Mouse (Mus musculus): ENCODE measurements around the gene Zar1l. TPM values are rescaled to one million over a fixed set of nuclear protein-coding genes. Genes with fewer than 3 reads are reported as not detected.
"Not testable (repeated sequence)": the region's sequence is repeated elsewhere in the genome, so short reads cannot be mapped to it uniquely, and the experiment has no call there.

The Zar1l gene
- total RNA-seq, 2 experiments from 2014 or later, result 0.81 to 0.91 TPM

DNA sequence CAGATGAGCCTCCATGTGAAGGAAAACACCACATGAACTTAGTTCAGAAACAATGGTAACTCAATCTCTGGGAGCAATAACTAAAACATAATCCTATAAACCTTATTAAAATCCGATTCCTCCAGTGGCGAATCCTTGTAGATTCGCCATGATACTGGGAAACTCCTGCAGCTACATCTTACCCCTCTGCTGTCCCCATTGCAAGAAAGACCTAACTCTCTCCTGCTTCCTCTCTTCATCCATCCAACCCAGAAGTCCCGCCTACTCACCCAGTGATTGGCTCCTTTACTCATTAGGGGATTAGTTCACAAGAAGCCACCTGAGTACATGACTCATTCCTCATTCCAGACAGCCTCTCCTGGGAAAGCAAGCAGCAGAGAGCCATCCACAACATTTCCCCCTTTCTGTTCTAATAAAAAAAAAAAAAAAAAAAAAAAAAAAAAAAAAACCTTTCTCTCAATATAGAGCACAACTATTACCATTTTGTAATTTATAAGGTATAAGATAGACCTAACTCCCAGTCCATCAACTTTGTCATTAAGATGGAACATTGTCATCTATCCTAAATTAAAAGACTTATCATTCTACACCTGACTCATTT is 26.3 kb downstream of the Zar1l start:
- DNase-seq (ENCODE audit: low spot score in 2 of 2); intact Hi-C loops (cut with DNase I): not testable (repeated sequence)

DNA sequence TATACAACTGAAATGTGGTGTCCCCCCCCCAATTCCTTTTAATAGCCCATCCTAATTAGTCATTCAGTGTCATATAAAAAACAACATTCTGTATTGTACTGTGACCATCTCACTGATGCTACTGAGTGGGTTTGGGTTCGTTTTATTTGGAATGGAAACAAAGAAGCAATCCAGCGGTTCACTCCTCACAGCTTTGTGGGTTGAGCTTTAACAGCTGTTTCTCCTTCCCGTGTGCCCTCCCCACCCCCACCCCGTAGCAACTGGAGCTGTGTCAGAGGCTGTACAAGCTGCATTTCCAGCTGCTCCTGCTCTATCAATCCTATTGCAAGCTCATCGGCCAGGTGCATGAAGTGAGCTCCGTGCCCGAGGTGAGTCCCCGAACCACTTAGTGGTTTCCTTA is 27.1 kb downstream of the Zar1l start:
- DNase-seq (ENCODE audit: low spot score in 2 of 2), result no peak
- intact Hi-C loops (cut with DNase I), result no loop called here

DNA sequence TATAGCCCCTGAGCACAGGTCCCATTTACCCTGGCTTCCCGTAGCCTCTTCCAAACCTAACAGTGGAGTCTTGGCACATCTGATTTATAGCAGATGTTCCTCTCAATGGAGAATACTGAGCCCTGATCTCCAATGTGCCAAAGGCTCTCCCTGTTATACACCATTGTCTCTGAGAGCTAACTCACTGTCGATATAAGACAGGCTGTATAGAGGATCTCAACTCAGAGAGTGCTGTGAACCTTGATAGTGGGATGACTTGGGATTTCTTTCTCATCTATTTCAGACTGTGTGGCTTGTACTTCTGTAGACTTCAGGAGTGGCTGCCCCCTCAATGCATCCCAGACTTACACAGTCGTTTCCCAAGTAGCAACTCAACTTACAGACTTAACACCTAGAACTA is 27.7 kb downstream of the Zar1l start:
- intact Hi-C loops (cut with DNase I), result no loop called here

DNA sequence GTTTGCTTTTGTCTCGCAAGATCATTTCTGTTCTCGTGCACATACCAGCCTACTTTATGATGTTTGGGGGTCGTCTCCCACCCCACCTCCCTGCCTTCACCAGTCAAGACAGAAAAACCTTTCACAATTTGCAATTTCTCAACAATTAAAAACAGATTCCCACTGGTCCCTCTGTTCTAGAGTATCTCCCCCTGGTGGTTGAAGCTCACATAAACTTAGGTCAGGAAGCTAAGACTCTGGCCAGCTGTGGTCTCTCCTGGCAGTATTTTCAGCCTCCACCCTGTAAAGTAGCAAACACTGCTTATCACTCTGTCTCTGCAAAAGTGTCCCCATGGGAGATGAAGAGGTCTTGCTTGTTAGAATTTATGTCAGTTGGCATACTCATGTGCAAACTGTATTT is 32.8 kb downstream of the Zar1l start:
- DNase-seq (ENCODE audit: low spot score in 2 of 2), result no peak
- intact Hi-C loops (cut with DNase I), result no loop called here

More for the DNA sequence above, 27.7 kb downstream of the Zar1l start:
- DNase-seq (ENCODE audit: low spot score in 2 of 2), result no peak

DNA sequence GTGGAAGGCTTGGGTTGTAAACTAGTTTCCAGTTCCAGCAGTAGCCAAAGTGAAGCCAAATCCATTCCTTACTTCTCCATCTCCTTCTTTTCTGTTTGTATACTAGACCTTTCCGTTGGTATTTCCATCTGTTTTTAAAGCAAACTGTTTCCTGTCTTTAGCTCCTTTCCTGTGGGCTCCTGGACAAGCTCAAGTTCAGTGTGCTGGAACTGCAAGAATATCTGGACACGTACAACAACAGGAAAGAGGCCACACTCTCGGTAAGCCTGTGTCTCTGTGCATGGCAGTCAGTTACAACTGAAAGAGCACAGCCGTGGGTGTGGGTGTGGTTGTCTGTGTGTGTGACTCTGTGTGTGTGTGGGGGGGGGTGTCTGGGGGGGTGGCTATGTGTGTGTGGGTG is 39.4 kb downstream of the Zar1l start:
- no peak for DNase-seq (ENCODE audit: low spot score in 2 of 2)
- intact Hi-C loops (cut with DNase I), result no loop called here

DNA sequence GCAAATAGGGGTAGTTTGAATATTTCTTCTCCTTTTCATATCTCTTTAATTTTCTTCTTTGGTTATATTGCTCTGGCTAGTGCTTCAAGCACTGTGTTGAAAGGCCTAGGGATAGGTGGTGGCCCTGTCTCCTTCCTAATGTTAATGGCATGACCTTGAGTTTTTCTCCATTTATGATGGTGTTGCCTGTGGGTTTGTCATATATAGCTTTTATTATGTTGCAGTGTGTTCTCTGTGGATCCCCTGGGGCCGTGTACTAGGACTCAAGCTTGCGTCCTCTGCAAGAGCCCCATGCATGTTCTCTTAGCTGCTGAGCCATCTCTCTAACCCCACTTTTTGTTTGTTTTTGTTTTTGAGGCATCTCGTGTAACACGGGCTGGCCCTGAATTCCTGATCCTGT is 40.6 kb downstream of the Zar1l start:
- DNase-seq (ENCODE audit: low spot score in 2 of 2), result no peak
- intact Hi-C loops (cut with DNase I), result no loop called here

DNA sequence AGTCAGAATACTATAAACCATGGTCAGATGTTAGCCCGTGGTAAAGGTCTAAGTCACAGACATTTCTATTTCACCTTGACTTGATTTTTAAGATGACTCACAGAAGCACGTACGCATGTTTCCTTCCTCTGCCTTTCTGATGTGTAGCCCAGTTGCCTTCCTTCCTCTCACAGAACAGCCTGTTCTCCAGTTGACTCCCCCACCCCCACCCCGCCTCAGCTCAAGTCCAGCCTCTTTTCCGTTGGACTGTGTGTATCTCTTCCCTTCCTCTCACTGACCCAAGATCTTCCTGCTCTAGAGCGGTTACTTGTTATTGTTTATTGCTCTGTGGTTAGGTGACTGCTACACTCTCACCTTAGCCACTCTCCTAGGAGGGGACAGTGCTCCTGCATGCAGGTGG is 49.5 kb downstream of the Zar1l start:
- no peak for DNase-seq (ENCODE audit: low spot score in 2 of 2)
- intact Hi-C loops (cut with DNase I), result no loop called here

DNA sequence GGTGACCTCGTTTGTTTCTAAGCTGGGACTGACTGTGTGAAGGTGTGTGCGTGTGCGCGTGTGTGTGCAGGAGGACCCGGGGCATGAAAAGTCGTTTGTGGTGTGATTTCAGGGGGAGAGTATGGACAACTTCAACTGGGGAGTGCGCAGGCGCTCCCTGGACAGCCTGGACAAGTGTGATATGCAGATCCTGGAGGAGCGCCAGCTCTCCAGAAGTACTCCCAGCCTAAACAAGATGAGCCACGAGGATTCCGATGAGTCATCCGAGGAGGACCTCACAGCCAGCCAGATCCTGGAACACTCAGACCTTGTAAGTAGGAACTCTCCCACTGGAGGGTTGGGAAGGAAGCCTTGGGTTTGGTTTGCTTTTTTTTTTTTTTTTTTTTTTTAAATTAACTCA is 51.8 kb downstream of the Zar1l start:
- DNase-seq (ENCODE audit: low spot score in 2 of 2), result peak; percentile 80 to 92

DNA sequence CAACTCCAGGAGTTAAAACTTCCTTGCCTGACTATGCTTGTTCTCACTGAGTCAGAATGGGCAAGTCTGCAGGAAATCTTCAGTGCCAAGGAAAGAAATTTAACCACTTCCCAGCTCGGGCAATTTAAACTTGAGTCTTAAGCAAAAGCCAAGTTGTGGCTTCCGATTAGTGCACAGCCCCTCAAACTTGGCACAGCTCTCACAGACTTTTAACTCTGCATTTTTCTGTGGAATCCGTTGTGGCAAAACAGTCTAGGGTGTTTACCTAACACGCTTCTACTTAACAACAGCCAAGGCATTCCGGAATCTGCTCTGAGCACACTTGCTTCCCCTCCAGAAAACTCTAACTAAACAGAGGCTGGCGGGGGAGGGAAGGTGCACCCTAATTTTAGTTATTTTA is 52.7 kb downstream of the Zar1l start:
- intact Hi-C loops (cut with DNase I), result no loop called here
- no peak for DNase-seq (ENCODE audit: low spot score in 2 of 2)

More for the DNA sequence above, 51.8 kb downstream of the Zar1l start:
- intact Hi-C loops (cut with DNase I), result no loop called here

DNA sequence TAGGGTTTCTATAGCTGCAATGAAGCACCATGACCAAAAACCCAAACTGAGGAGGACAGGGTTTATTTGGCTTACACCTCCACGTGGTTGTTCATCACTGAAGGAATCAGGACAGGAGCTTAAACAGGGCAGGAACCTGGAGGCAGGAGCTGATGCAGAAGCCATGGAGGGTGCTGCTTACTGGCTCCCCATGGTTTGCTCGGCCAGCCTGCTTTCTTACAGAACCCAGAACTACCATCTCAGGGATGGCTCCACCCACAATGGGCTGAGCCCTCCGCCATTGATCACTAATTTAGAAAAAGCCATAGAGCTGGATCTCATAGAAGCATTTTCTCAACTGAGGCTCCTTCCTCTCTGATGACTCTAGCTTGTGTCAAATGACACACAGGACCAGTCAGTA is 53.2 kb downstream of the Zar1l start:
- intact Hi-C loops (cut with DNase I), result no loop called here
- no peak for DNase-seq (ENCODE audit: low spot score in 2 of 2)

DNA sequence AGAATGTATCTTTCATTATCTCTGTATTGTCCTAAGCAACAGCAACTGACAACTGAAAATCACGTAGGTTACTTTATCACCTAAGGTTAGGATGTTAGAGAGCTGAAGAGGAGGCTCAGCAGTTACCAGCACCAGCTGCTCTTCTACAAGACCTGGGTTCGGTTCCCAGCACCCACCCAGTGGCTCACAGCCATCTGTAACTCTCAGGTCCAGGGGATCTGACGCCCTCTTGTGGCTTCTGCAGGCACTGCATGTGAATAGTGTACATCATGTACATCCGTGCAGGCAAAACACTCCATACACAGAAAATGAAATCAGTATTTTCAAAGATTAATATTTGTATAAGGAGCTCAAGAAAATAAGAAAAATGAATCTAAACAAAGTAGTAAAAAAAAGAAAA is 58.2 kb downstream of the Zar1l start:
- intact Hi-C loops (cut with DNase I), result no loop called here

DNA sequence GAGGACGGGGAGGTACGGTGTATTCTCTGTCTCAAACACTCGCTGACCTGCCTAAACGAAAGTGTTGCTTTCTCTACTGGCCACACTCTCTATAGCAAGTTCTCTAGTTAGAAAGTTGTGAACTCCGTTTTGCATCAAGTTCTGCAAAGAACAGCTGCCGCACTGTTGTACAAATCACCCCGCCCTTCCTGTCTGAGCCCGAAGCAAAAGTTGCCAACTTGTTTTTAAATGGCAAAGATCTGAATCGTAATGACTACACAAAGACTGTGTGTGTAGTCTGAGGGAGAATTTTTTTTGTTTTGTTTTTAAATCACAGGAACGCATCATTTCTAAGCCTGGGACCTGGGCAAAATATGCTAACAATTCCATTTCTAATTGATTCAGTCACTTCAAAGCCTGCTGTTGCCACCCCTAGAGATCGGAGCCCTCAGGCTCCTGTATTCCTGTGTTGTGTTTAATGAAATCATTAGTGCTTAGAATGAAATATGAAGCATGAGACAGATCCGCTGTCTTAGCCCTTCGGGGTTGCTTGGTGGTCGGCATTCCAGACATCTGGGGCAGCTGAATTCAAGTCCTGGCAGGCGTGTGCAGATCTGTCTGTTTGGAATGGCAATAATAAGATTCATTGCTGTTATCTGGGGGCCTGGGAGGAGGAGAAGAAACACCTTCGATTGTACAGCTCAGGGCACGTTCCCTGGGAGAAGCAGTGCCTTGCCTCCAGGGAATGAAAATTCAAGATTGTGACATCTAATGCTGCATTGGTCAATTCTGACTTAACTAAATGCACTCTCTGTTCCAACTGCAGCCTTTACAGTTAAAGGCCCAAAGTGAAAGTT is 59.8 kb downstream of the Zar1l start:
- DNase-seq (ENCODE audit: low spot score in 2 of 2), result peak in 1 of 2 experiments; percentile 16
- intact Hi-C loops (cut with DNase I), result no loop called here

More for the DNA sequence above, 58.2 kb downstream of the Zar1l start:
- peak in 1 of 2 experiments; percentile 25 for DNase-seq (ENCODE audit: low spot score in 2 of 2)

DNA sequence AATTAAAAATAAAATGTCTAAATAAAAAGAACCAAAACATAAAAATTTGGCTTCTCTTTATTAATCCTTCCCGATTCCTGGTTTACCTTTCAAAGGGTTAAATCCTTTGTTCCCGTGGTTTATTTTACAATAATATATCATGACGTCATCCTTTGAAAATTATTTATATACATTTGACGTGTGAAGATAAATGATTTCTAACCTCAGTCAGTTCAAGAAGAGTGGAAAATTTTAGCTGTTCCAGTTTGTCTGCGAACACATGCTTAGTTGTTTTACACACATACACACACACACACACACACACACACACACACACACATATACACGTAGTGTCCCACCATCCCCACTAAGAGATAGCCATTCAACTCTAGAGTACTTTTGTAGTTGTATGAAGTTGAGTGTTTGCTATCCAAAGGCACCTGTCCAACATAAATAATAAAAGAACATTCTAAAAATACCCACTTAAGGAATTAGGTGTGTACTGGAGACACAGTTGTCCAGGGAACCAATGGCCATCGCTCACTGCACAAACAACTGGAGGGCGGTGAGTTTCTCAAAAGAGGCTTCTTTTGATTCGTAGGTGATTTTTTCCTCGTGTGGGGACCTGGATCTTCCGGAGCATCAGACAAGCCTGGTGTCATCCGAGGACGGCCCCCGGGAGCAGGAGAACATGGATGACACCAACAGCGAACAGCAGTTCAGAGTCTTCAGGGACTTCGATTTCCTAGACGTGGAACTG is 60.6 kb downstream of the Zar1l start:
- intact Hi-C loops (cut with DNase I), result no loop called here
- no peak for DNase-seq (ENCODE audit: low spot score in 2 of 2)

Other genes starting within 250 kb of the Zar1l start
- gene Brca2, start 4.5 kb upstream of the Zar1l start, total RNA-seq (2021), result 1 to 10 TPM; 6.8 to 7.3 TPM
- 10 to 100 TPM; 36.8 to 39.5 TPM for gene N4bp2l1, start 79.0 kb upstream of the Zar1l start, total RNA-seq (2021)
- gene N4bp2l2, start 148.0 kb upstream of the Zar1l start, total RNA-seq (2021), result 10 to 100 TPM; 71.8 to 72.8 TPM
- gene Pds5b, start 155.6 kb upstream of the Zar1l start, total RNA-seq (2021), result 10 to 100 TPM; 69.6 to 73.1 TPM

Data from left cerebral cortex, postnatal 14 days (tissue).